Mouse (Mus musculus) liver, adult 2 months (tissue): ENCODE measurements around the gene Xrcc3. TPM values are rescaled to one million over a fixed set of nuclear protein-coding genes. Genes with fewer than 3 reads are reported as not detected.

Experiments
- DNase-seq: peaks from one replicate; pipeline ENCODE4 v3.0.0-alpha.2; 2011; ENCODE audit warnings: low read depth, low spot score; ENCODE audit errors: extremely low read depth
- H3K27ac ChIP-seq: fragments of 200-500 bp; replicated peaks from 2 replicates; pipeline ENCODE4 v1.5.1; 2012; ENCODE audit warnings: low read depth, mild to moderate bottlenecking, control low read depth, inconsistent platforms, low read length; ENCODE audit not compliant: insufficient read depth
- H3K27me3 ChIP-seq: fragments of 200-500 bp; 2 replicates; pipeline ENCODE4 v1.6.1; 2012; ENCODE audit warnings: mild to moderate bottlenecking, moderate library complexity, low read length, inconsistent platforms; ENCODE audit not compliant: control insufficient read depth, insufficient read depth
- H3K36me3 ChIP-seq: fragments of 200-500 bp; 2 replicates; pipeline ENCODE4 v1.6.1; 2012; ENCODE audit warnings: low read length, inconsistent platforms; ENCODE audit not compliant: control insufficient read depth, insufficient read depth
- H3K4me1 ChIP-seq: fragments of 200-500 bp; 2 replicates; pipeline ENCODE4 v1.6.1; 2011; ENCODE audit warnings: low read length; ENCODE audit not compliant: control insufficient read depth, insufficient read depth
- H3K4me3 ChIP-seq: fragments of 200-500 bp; 2 replicates; pipeline ENCODE4 v1.5.1; 2011; ENCODE audit warnings: low read depth, mild to moderate bottlenecking, control low read depth, low read length, moderate library complexity; ENCODE audit not compliant: insufficient read depth
- H3K79me2 ChIP-seq: fragments of 200-500 bp; 2 replicates; pipeline ENCODE4 v1.6.1; 2012; ENCODE audit warnings: inconsistent platforms, mild to moderate bottlenecking, low read length, moderate library complexity; ENCODE audit not compliant: control insufficient read depth, insufficient read depth
- H3K9ac ChIP-seq: fragments of 200-500 bp; 2 replicates; pipeline ENCODE4 v1.6.1; 2012; ENCODE audit warnings: low read depth, mild to moderate bottlenecking, control low read depth, inconsistent platforms, low read length
- CTCF ChIP-seq: fragments of 200-500 bp; IDR thresholded peaks from 2 replicates; pipeline ENCODE4 v1.5.1; 2011; ENCODE audit warnings: low read depth, low read length, control low read depth
- POLR2A ChIP-seq: fragments of 200-500 bp; IDR thresholded peaks from 2 replicates; pipeline ENCODE4 v1.6.1; 2011; ENCODE audit warnings: low read length, control low read depth; ENCODE audit not compliant: insufficient read depth; ENCODE audit errors: extremely low read depth
- WGBS: fragments of 180-500 bp; shearing (Covaris S2); methylation state at CpG from one replicate; pipeline ENCODE4 v1.1.7; 2018; 5-methylcytosine and 5-hydroxymethylcytosine counted together
- polyA plus RNA-seq: library from polyadenylated mRNA; depleted of rRNA; stranded (reverse); fragments of >200 nt; gene quantifications from 2 replicates; pipeline ENCODE4 v1.2.3, GENCODE M21; 2012; rRNA removed
- total RNA-seq: library from RNA; depleted of rRNA; stranded (reverse); fragments of >200 nt; gene quantifications from 2 replicates; pipeline ENCODE4 v1.2.3, GENCODE M21; 2014; rRNA removed

Gene Xrcc3
- total RNA-seq (1.1 and 2.6 TPM in 2 replicates), polyA plus RNA-seq (4.4 and 4.6 TPM in 2 replicates)

GRCm38 (mm10) chr12:111813766-111814617, at the start of gene Xrcc3, which contains the start of gene Zfyve21:
TSS of gene Xrcc3 (minus strand) at chr12:111813873.
TSS of gene Zfyve21 (plus strand) at chr12:111814170.
- DNase-seq: peak; percentile 96
- peak; percentile 94 for TF ChIP-seq POLR2A
- no peak for TF ChIP-seq CTCF
- H3K4me3 ChIP-seq: peak within 1 kb of the TSS; percentile 86
- H3K79me2 ChIP-seq: peaks cover 12% of the 10 kb centered on the region
- peak within 1 kb of the TSS; percentile 90 for H3K9ac ChIP-seq
- no peaks in the 10 kb centered on the region for H3K36me3 ChIP-seq
- H3K4me1 ChIP-seq: peaks cover 36% of the 10 kb centered on the region
- H3K27ac ChIP-seq: peak within 1 kb of the TSS; percentile 95
- WGBS: under 1% methylated on average over 87 of the region's 87 CpGs
- H3K27me3 ChIP-seq: no peaks in the 10 kb centered on the region

DNA sequence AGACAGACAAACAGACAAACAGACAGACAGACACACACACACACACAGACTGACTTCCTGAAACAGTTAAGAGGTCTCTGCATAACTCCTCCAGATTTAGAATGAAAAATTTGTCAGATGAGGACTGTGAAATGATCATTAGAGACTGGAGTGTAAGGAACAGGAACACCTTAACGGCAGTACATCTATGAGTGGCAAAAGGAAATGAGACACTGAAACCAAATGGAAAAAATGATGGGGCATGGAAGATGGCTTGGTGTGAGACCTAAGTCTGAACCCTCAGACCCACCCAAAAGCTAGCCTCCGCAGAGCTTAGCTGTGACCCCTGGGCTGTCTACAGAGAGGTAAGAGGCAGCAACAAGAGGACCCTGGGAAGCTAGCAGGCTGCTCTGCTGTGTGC, 41.8 kb upstream of the Xrcc3 start:
- peaks cover 2% of the 10 kb centered on the region; the same call in 1 of the 2 replicates for H3K4me1 ChIP-seq
- no peak overlapping the region for H3K4me3 ChIP-seq
- TF ChIP-seq POLR2A: no peak
- TF ChIP-seq CTCF: no peak
- peaks cover 8% of the 10 kb centered on the region for H3K36me3 ChIP-seq
- H3K79me2 ChIP-seq: peaks cover 4% of the 10 kb centered on the region
- no peak overlapping the region for H3K9ac ChIP-seq
- no peak overlapping the region for H3K27ac ChIP-seq
- no peaks in the 10 kb centered on the region for H3K27me3 ChIP-seq
- no peak for DNase-seq
- WGBS: 93% methylated on average over 2 of the region's 2 CpGs

DNA sequence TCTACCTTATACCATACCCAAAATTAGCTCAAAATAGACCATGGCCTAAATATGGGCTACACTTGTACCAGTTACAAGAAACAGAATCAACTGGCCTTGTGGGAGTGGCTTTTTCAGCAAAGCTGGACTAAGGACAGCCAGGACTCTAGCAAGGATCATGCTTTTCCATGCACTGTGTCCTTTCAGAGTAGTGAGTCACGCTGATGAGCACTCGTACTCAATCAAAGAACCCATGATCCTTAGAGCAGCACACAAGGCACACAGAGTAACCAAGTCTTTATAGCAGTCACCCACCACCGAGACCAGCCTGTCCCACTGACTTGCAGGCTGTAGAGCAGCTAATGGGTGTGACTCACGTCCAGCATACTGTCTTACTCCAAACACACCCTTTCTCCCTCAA, 39.9 kb upstream of the Xrcc3 start:
- peak; percentile 27 for DNase-seq
- 75% methylated on average over 4 of the region's 4 CpGs for WGBS

GRCm38 (mm10) chr12:111853011-111853436, 39.4 kb upstream of the Xrcc3 start:
- peaks cover 4% of the 10 kb centered on the region for H3K79me2 ChIP-seq
- no peak overlapping the region for H3K9ac ChIP-seq
- no peaks in the 10 kb centered on the region for H3K27me3 ChIP-seq
- no peak overlapping the region for H3K4me3 ChIP-seq
- TF ChIP-seq POLR2A (no peak), CTCF (no peak)
- WGBS: 12% methylated on average over 10 of the region's 10 CpGs
- peaks cover 7% of the 10 kb centered on the region for H3K36me3 ChIP-seq
- H3K27ac ChIP-seq: no peak overlapping the region
- peak; percentile 63 for DNase-seq
- H3K4me1 ChIP-seq: peaks cover 2% of the 10 kb centered on the region; the same call in 1 of the 2 replicates

More for the DNA sequence above, 39.9 kb upstream of the Xrcc3 start:
- H3K9ac ChIP-seq: no peak overlapping the region
- H3K79me2 ChIP-seq: peaks cover 4% of the 10 kb centered on the region
- H3K4me3 ChIP-seq: no peak overlapping the region
- H3K4me1 ChIP-seq: peaks cover 2% of the 10 kb centered on the region; the same call in 1 of the 2 replicates
- H3K36me3 ChIP-seq: peaks cover 7% of the 10 kb centered on the region
- no peak overlapping the region for H3K27ac ChIP-seq
- H3K27me3 ChIP-seq: no peaks in the 10 kb centered on the region
- TF ChIP-seq CTCF: no peak
- no peak for TF ChIP-seq POLR2A

GRCm38 (mm10) chr12:111851745-111852144, 38.1 kb upstream of the Xrcc3 start:
- Histone ChIP-seq H3K36me3 (peaks cover 4% of the 10 kb centered on the region), H3K9ac (no peak overlapping the region), H3K79me2 (peaks cover 4% of the 10 kb centered on the region), H3K4me3 (no peak overlapping the region), H3K4me1 (peaks cover 2% of the 10 kb centered on the region; the same call in 1 of the 2 replicates), H3K27ac (no peak overlapping the region), H3K27me3 (no peaks in the 10 kb centered on the region)
- 90% methylated on average over 5 of the region's 5 CpGs for WGBS
- DNase-seq: no peak
- TF ChIP-seq CTCF (no peak), POLR2A (no peak)
